Mouse (Mus musculus) heart, adult 18-20 months (tissue): Measurements from ENCODE around the gene Vmn2r74. TPM values are rescaled to one million over a fixed set of nuclear protein-coding genes. Genes with fewer than 3 reads are reported as not detected.

Source experiments
- DNase-seq, 2 experiments: peaks; one replicate each; pipeline ENCODE4 v3.0.0; 2021 to 2022; ENCODE audit warnings: mixed read lengths in 1 of 2
- long read RNA-seq, 2 experiments: library from polyadenylated mRNA; stranded (forward); transcript quantifications; one replicate each; pipeline ENCODE4 v2.0.0; 2021
- total RNA-seq, 2 experiments: library from RNA; stranded (reverse); gene quantifications; 2 replicates each; pipeline ENCODE4 v1.2.3; 2021

Vmn2r74 gene
- total RNA-seq: not detected
- long read RNA-seq, experiment 1: 0 reads
- long read RNA-seq, experiment 2: 0 reads

DNA sequence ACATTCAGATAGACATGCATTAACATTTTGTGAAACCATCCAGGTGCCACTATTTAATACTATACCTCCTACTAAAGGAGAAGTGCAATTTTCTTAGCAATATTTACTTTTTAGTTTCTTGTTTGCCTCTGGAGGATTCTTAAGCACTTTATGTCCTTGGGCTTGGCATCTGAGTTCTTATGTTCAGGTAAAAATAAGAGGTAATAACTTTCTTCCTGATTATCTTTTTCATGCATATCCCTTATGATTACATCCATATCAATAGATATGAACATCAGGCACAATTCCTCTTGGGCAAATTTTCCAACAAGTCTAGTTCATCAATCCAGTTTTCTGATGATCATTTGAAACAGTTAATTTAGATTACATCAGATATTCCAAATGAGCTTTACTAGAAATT lies at the start of gene Vmn2r74:
TSS of gene Vmn2r74 (minus strand) at position 101 of the 400 bp plus-strand sequence.
- DNase-seq: no peak

DNA sequence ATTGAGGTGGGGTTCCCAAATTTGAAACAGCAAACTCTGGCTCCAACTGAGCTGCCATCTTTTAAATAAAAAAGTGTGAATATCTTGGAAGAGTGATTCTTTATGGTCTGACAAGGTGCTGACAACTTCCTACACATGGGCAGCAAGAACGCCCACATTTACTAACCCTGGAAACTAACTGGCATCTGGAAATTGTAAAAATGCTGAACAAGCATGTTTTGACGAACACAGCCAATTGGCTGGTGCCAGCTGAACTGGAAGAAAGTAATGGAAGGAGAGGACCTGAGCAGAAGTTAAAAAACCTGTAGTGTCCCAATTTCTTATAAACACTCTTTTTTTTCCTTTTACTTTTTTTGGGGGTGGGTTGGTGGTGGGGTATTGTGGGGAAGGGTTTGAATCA lies 46.1 kb upstream of the Vmn2r74 start:
- DNase-seq: no peak

Other genes with a start within 250 kb of the Vmn2r74 start
- not detected for gene Vmn2r72, start 206.5 kb downstream of the Vmn2r74 start, total RNA-seq
- not detected for gene Vmn2r73, start 85.4 kb downstream of the Vmn2r74 start, total RNA-seq
- not detected for gene Vmn2r75, start 210.1 kb upstream of the Vmn2r74 start, total RNA-seq